Mouse (Mus musculus) frontal cortex, adult (tissue): ENCODE measurements around the gene Cyp2a5.
"Not testable (repeated sequence)": the region's sequence is repeated elsewhere in the genome, so short reads cannot be mapped to it uniquely, and the experiment has no call there.

Experiments
- ATAC-seq: cut with Nextera tagmentation; 2 replicates; pipeline ENCODE4 v1.9.2; 2017; ENCODE audit warnings: mild to moderate bottlenecking, moderate library complexity, mixed read lengths; ENCODE audit not compliant: low TSS enrichment

Cyp2a5 gene

DNA sequence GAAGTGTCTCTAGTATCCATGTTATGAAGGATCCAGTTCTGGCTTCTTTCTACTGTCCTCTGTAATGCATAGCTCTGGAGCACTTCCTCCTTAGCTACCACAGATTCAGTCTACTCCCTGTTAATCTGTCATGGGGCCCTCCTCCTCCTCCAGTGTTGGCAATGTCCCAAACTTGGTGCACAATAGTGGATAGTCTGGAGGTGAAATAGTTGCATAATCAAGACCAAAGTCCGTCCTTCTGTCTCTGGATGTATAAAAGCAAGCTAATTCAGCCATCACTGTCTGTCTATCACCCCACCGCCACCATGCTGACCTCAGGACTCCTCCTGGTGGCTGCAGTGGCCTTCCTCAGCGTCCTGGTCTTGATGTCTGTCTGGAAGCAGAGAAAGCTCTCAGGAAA is at the start of gene Cyp2a5:
TSS of gene Cyp2a5 (plus strand) at position 247 of the 400 bp plus-strand sequence.
- not testable (repeated sequence) for ATAC-seq

DNA sequence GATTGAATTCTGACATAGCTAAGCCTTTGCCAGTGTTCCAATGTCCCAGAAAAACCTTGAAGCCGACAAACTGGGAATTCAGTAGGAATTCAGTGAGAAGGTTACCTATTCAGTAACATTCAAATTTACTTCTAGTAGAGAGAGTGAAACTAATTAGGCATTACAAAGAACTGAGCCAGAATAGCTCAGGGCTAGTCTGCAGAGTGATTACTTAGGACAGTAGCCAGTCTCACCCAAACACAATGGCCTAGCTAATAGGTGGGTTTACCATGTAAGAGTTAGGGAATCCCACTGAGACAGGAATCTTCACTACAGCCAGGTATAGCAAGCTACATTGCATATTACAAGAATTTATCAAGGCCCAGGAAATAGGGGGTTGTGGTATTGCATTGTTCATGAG is 49.1 kb upstream of the Cyp2a5 start:
- not testable (repeated sequence) for ATAC-seq

DNA sequence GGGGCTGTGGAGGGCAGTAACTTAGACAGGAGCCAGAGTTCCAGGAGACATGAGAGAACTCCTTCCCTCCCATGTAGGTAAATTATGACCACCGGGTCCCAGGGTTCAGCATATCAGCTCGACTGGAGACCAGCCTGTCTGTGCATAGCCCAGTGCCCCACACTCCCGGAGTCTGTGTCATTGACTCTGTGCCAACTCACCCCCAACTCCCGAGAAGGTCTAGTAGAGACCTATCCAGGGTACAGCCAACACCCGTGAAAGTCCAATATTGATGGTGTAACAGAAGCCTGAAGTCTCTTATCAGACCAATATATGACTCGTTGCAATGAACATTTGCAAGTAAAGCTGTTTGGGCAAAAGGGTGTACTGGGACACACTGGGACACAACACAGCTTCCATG is 45.1 kb upstream of the Cyp2a5 start:
- no peak for ATAC-seq

DNA sequence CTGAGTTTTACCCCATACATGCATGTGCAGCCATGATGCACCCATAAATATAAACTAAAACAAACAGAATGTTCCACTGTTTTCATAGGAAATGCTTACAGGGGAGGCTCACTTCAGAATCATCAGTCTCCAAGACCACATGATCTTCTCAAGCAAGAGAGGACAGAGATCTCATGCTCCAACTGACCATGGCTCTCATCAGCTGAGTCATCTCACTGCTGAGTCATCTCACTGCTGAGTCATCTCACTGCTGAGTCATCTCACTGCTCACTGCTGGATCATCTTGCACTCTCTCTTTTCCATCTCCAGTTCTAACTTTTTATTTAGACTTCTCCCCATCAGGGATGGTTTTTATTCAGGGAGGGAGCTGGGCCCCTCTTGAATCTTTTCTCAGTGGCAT is 35.0 kb upstream of the Cyp2a5 start:
- ATAC-seq, result peak; percentile 81; the same call in 1 of the 2 replicates

GRCm38 (mm10) chr7:26800996-26801395 is 34.1 kb upstream of the Cyp2a5 start:
- no peak for ATAC-seq

DNA sequence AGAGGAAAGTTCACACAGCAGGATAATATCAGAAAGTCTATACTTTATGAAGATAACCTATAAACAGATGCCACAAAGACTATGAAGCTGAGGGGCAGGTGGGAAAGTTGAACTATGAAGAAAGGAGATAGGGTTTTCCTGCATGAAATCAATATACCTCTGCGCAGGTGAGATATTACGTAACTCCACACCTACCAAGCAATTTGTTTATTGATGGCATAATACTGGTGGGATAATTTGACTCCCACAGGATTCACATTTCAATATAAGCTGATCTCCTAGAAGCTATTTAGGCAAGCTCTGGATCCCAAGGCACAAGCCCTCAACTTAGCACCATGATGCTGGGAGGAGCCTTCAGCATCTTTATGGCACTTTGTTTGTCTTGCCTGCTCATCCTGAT is 26.5 kb upstream of the Cyp2a5 start, which contains the start of gene Cyp2g1:
TSS of gene Cyp2g1 (plus strand) at position 301 of the 400 bp plus-strand sequence.
- ATAC-seq, result no peak

GRCm38 (mm10) chr7:26831556-26832292 is 3.4 kb upstream of the Cyp2a5 start:
- not testable (repeated sequence) for ATAC-seq

DNA sequence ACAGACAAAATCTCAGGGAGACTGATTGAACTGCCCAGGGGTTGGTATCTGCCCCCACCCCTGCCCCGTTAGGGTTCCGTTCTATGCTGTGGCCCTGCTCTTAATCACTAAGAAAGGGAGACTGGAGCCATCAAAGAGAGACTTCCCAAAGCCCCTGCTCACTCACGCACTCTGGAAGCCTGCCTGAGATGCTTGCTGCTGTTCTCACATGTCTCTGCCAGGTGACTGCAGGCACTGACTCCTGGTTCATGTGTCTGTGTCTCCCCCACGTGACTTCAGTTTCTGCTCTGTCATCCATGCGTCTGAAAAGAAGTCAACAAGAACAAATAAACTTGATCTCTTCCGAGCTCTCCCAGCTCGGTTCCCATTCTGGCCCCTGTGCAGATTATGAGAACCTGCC is 2.4 kb upstream of the Cyp2a5 start:
- ATAC-seq, result not testable (repeated sequence)

DNA sequence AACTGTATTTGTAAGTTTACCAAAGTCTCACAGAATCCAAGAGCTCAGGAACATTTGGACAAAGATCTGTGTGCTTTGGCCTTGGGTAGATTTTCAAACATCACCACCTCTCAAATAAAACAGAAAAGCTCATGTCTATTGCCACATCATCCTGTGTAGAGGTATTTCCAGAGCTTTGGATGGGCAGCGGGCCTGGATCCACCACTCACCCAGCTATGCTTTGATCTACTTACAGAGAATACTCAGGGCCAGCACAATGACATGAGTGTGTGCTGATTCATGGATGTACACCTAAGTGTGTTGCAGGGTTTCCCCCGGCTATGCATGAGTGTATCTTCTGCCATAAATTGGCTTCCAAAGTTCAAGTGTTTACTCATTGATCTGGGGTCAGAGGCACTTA is 8.3 kb downstream of the Cyp2a5 start:
- not testable (repeated sequence) for ATAC-seq

GRCm38 (mm10) chr7:26850063-26850462 is 15.0 kb downstream of the Cyp2a5 start:
- not testable (repeated sequence) for ATAC-seq

- not testable (repeated sequence) for ATAC-seq
These were observed 43.5 kb downstream of the Cyp2a5 start for GRCm38 (mm10) chr7:26878581-26878980.

GRCm38 (mm10) chr7:26880600-26880999 is 45.5 kb downstream of the Cyp2a5 start:
- not testable (repeated sequence) for ATAC-seq
